Mouse (Mus musculus) neural tube, embryonic 14.5 days (tissue): ENCODE measurements around the gene Slc12a1. TPM values are rescaled to one million over a fixed set of nuclear protein-coding genes. Genes with fewer than 3 reads are reported as not detected.

Source experiments
- polyA plus RNA-seq: library from polyadenylated mRNA; unstranded; fragments of >200 nt; fragmentation: Nextera tagmentation; extraction: Ambion mirVana; gene quantifications from 2 replicates; pipeline ENCODE4 v1.2.1, GENCODE M21; 2014

The Slc12a1 gene
- polyA plus RNA-seq, 1 experiment from 2014 or later = 0.21 TPM

Other genes starting within 250 kb of the Slc12a1 start
- 7.1 and 8.0 TPM in 2 replicates for gene Slc24a5, start 84.4 kb upstream of the Slc12a1 start, polyA plus RNA-seq
- 257 and 276 TPM in 2 replicates for gene Myef2, start 28.8 kb upstream of the Slc12a1 start, polyA plus RNA-seq
- gene Ctxn2, start 15.8 kb upstream of the Slc12a1 start, polyA plus RNA-seq = 11.8 and 23.6 TPM in 2 replicates
- 69.1 and 74.1 TPM in 2 replicates for gene Dut, start 94.7 kb downstream of the Slc12a1 start, polyA plus RNA-seq